Comparison of ENCODE assay signal across 8 mouse cellular contexts in genomic region chr9:79716909-79717835, GRCm38 (mm10). TPM values are rescaled to one million over a fixed set of nuclear protein-coding genes. Genes with fewer than 3 reads are reported as not detected.
DNase-seq lines count a peak whose midpoint lies in the region; ATAC-seq and TF ChIP-seq lines count a peak whose summit lies in the region.

No protein-coding gene starts in this region.

- H3K9me3 ChIP-seq in intestine, postnatal 0 days (ENCODE audit: control insufficient read depth): no peaks in the 10 kb centered on the region
- no peaks in the 10 kb centered on the region; the same call in 1 of the 2 replicates for H3K9me3 ChIP-seq in limb, embryonic 11.5 days (ENCODE audit: control insufficient read depth, low read length)
- H3K9me3 ChIP-seq in midbrain, embryonic 14.5 days (ENCODE audit: control insufficient read depth, low read length): no peaks in the 10 kb centered on the region

- WGBS in intestine, postnatal 0 days: 13% methylated on average over 23 of the region's 23 CpGs
- WGBS in limb, embryonic 11.5 days: 9% methylated on average over 23 of the region's 23 CpGs
- 9% methylated on average over 23 of the region's 23 CpGs for WGBS in midbrain, embryonic 14.5 days

- H3K4me2 ChIP-seq in intestine, postnatal 0 days (replicated peaks; ENCODE audit: low read depth): peak overlapping the region; percentile 80
- peak overlapping the region; percentile 89 for H3K4me2 ChIP-seq in limb, embryonic 11.5 days (ENCODE audit: low read depth, severe bottlenecking)
- H3K4me2 ChIP-seq in midbrain, embryonic 14.5 days (ENCODE audit: low read length): peak overlapping the region; percentile 96

- DNase-seq in thymus, postnatal 0 days (ENCODE audit: low spot score): peak; percentile 36
- no peak for DNase-seq in thymus, postnatal 36 days
- peak; percentile 89 for DNase-seq in embryo, embryonic 11 days
- DNase-seq in heart, adult 11 months: peak; percentile 88
- peak; percentile 82 for DNase-seq in limb, embryonic 11.5 days (ENCODE audit: low spot score)
- DNase-seq in midbrain, embryonic 14.5 days: peak; percentile 92
- peak; percentile 28 for DNase-seq in testis, postnatal 14 days (ENCODE audit: low spot score)

- H3K9ac ChIP-seq in intestine, postnatal 0 days (ENCODE audit: low read depth, low read length): peak overlapping the region; percentile 45; the same call in 1 of the 2 replicates
- H3K9ac ChIP-seq in limb, embryonic 11.5 days (ENCODE audit: low read length): peak overlapping the region; percentile 70
- no peak overlapping the region for H3K9ac ChIP-seq in midbrain, embryonic 14.5 days (replicated peaks; ENCODE audit: low read length)

- H3K4me3 ChIP-seq in intestine, postnatal 0 days (ENCODE audit: low read depth, low read length): peak overlapping the region; percentile 53
- peak overlapping the region; percentile 51 for H3K4me3 ChIP-seq in limb, embryonic 11.5 days (ENCODE audit: low read depth, low read length)
- H3K4me3 ChIP-seq in midbrain, embryonic 14.5 days (replicated peaks; ENCODE audit: low read depth, low read length): peak overlapping the region; percentile 52

- no peaks in the 10 kb centered on the region for H3K36me3 ChIP-seq in intestine, postnatal 0 days (ENCODE audit: control insufficient read depth, insufficient read depth)
- H3K36me3 ChIP-seq in limb, embryonic 11.5 days (ENCODE audit: control insufficient read depth, insufficient read depth, low read length): no peaks in the 10 kb centered on the region
- no peaks in the 10 kb centered on the region for H3K36me3 ChIP-seq in midbrain, embryonic 14.5 days (ENCODE audit: control insufficient read depth, insufficient read depth, low read length)

- H3K27ac ChIP-seq in intestine, postnatal 0 days (ENCODE audit: low read depth, low read length): no peak overlapping the region
- H3K27ac ChIP-seq in limb, embryonic 11.5 days (replicated peaks; ENCODE audit: low read depth, low read length): peak overlapping the region; percentile 36; the same call in 1 of the 2 replicates
- H3K27ac ChIP-seq in midbrain, embryonic 14.5 days (replicated peaks; ENCODE audit: low read depth, low read length): no peak overlapping the region

- H3K27me3 ChIP-seq in intestine, postnatal 0 days (replicated peaks; ENCODE audit: control insufficient read depth, insufficient read depth, low read length): peaks cover 40% of the 10 kb centered on the region
- peaks cover 23% of the 10 kb centered on the region for H3K27me3 ChIP-seq in limb, embryonic 11.5 days (ENCODE audit: control insufficient read depth, insufficient read depth, low read length)
- H3K27me3 ChIP-seq in midbrain, embryonic 14.5 days (ENCODE audit: control insufficient read depth, insufficient read depth, low read length): peaks cover 34% of the 10 kb centered on the region

- no peaks in the 10 kb centered on the region; the same call in 1 of the 2 replicates for H3K4me1 ChIP-seq in intestine, postnatal 0 days (replicated peaks; ENCODE audit: control insufficient read depth, insufficient read depth, low read length)
- H3K4me1 ChIP-seq in limb, embryonic 11.5 days (ENCODE audit: control insufficient read depth, insufficient read depth, low read length): peaks cover 9% of the 10 kb centered on the region
- H3K4me1 ChIP-seq in midbrain, embryonic 14.5 days (ENCODE audit: control insufficient read depth, insufficient read depth, low read length): peaks cover 28% of the 10 kb centered on the region

- peak; percentile 78 for TF ChIP-seq CTCF in intestine, postnatal 0 days (IDR thresholded peaks at IDR 0.05; ENCODE audit: low read depth)

- ATAC-seq in intestine, postnatal 0 days: no peak
- ATAC-seq in limb, embryonic 11.5 days (ENCODE audit: insufficient number of reproducible peaks, low FRiP score, low TSS enrichment, low read depth): 0 out of 2 replicates have a peak, but pooled peaks have one; percentile 10
- no peak for ATAC-seq in midbrain, embryonic 14.5 days (ENCODE audit: low FRiP score, low TSS enrichment)

RNA-seq across cellular contexts. Expression of gene Col12a1, which starts 1.5 kb away (rescaled TPM):
- polyA plus RNA-seq in thymus, postnatal 0 days (2015; fragmentation: Nextera tagmentation; extraction: Ambion mirVana): 3.9 and 5.5 TPM in 2 replicates
- 16.6 and 17.0 TPM in 2 replicates for polyA plus RNA-seq in intestine, postnatal 0 days (2015; fragmentation: Nextera tagmentation; extraction: Ambion mirVana)
- 25.7 and 26.4 TPM in 2 replicates for polyA plus RNA-seq in limb, embryonic 11.5 days (2014; fragmentation: Nextera tagmentation; extraction: Ambion mirVana)
- polyA plus RNA-seq in midbrain, embryonic 14.5 days (2014; fragmentation: Nextera tagmentation; extraction: Ambion mirVana): 3.5 and 6.2 TPM in 2 replicates

RNA-seq across cellular contexts. Expression of gene Cox7a2, which starts 42.5 kb away (rescaled TPM):
- polyA plus RNA-seq in thymus, postnatal 0 days (2015; fragmentation: Nextera tagmentation; extraction: Ambion mirVana): 879 and 918 TPM in 2 replicates
- polyA plus RNA-seq in intestine, postnatal 0 days (2015; fragmentation: Nextera tagmentation; extraction: Ambion mirVana): 1,275 and 1,366 TPM in 2 replicates
- 686 and 709 TPM in 2 replicates for polyA plus RNA-seq in limb, embryonic 11.5 days (2014; fragmentation: Nextera tagmentation; extraction: Ambion mirVana)
- 778 and 998 TPM in 2 replicates for polyA plus RNA-seq in midbrain, embryonic 14.5 days (2014; fragmentation: Nextera tagmentation; extraction: Ambion mirVana)

Comparison
In these comparisons a context has a peak if more than half of its experiments do, and no peak if none do; other contexts are left out.
1. DNase-seq: peak in thymus, postnatal 0 days (single experiment), embryo, embryonic 11 days (single experiment), heart, adult 11 months (single experiment), limb, embryonic 11.5 days (single experiment), midbrain, embryonic 14.5 days (single experiment) and testis, postnatal 14 days (single experiment); none in thymus, postnatal 36 days (0 of 2).
2. Peak in every context shown above with its lines, with median percentiles within 50 percentile points of each other: H3K4me2 ChIP-seq and H3K4me3 ChIP-seq.